Mouse (Mus musculus): ENCODE results near the gene Pjvk. TPM values are rescaled to one million over a fixed set of nuclear protein-coding genes. Genes with fewer than 3 reads are reported as not detected.

The Pjvk gene
- total and polyA plus RNA-seq, 2 experiments from 2014 or later = 0.11 TPM; not detected in 1

GRCm38 (mm10) chr2:76674725-76675427, 26.6 kb downstream of the Pjvk start, which contains the start of gene Plekha3:
Gene Plekha3, plus strand, starts transcription at chr2:76675281.
- no peaks in the 10 kb centered on the region for H3K9me3 ChIP-seq (replicated peaks; ENCODE audit: control insufficient read depth, low read length)
- H3K36me3 ChIP-seq (replicated peaks; ENCODE audit: control insufficient read depth, insufficient read depth, low read length) = 0 out of 2 replicates have a peak, but pooled peaks cover 6% of the 10 kb centered on the region
- peak within 1 kb of the TSS; percentile 85 for H3K27ac ChIP-seq (ENCODE audit: low read depth)
- H3K4me2 ChIP-seq (ENCODE audit: low read depth, low read length) = peak within 1 kb of the TSS; percentile 78
- H3K4me1 ChIP-seq (ENCODE audit: control insufficient read depth, insufficient read depth) = peaks cover 13% of the 10 kb centered on the region; the same call in 1 of the 2 replicates
- 4% methylated on average over 51 of the region's 52 CpGs for WGBS
- peak within 1 kb of the TSS; percentile 93 for H3K9ac ChIP-seq (replicated peaks; ENCODE audit: low read depth, low read length)
- peak; percentile 77 for DNase-seq (ENCODE audit: low spot score)
- peak within 1 kb of the TSS; percentile 77 for H3K4me3 ChIP-seq (ENCODE audit: low read depth, low read length)
- ATAC-seq (ENCODE audit: insufficient read depth, low read depth) = peak; percentile 69
- no peaks in the 10 kb centered on the region for H3K27me3 ChIP-seq (ENCODE audit: control insufficient read depth, insufficient read depth, low read length)
- TF ChIP-seq EP300 (IDR thresholded peaks at IDR 0.05; ENCODE audit: low read depth) (no peak), CTCF (IDR thresholded peaks at IDR 0.05; ENCODE audit: low read depth) (no peak)

- peak; percentile 18; the same call in 1 of the 2 replicates for ATAC-seq (ENCODE audit: insufficient read depth, low read depth)
- Histone ChIP-seq H3K4me2 (ENCODE audit: low read depth, low read length) (peak overlapping the region; percentile 78), H3K4me3 (ENCODE audit: low read depth, low read length) (peak overlapping the region; percentile 77), H3K27ac (ENCODE audit: low read depth) (peak overlapping the region; percentile 85), H3K4me1 (ENCODE audit: control insufficient read depth, insufficient read depth) (peaks cover 13% of the 10 kb centered on the region; the same call in 1 of the 2 replicates), H3K9me3 (replicated peaks; ENCODE audit: control insufficient read depth, low read length) (no peaks in the 10 kb centered on the region), H3K9ac (replicated peaks; ENCODE audit: low read depth, low read length) (peak overlapping the region; percentile 93), H3K27me3 (ENCODE audit: control insufficient read depth, insufficient read depth, low read length) (no peaks in the 10 kb centered on the region), H3K36me3 (replicated peaks; ENCODE audit: control insufficient read depth, insufficient read depth, low read length) (peaks cover 11% of the 10 kb centered on the region; the same call in 1 of the 2 replicates)
- no peak for DNase-seq (ENCODE audit: low spot score)
- 1% methylated on average over 21 of the region's 44 CpGs for WGBS
- no peak for TF ChIP-seq EP300 (IDR thresholded peaks at IDR 0.05; ENCODE audit: low read depth)
- TF ChIP-seq CTCF (IDR thresholded peaks at IDR 0.05; ENCODE audit: low read depth) = no peak
These were observed 27.2 kb downstream of the Pjvk start for GRCm38 (mm10) chr2:76675451-76675850.

GRCm38 (mm10) chr2:76675949-76676348, 27.7 kb downstream of the Pjvk start:
- TF ChIP-seq CTCF (IDR thresholded peaks at IDR 0.05; ENCODE audit: low read depth) (no peak), EP300 (IDR thresholded peaks at IDR 0.05; ENCODE audit: low read depth) (no peak)
- Histone ChIP-seq H3K9ac (replicated peaks; ENCODE audit: low read depth, low read length) (peak overlapping the region; percentile 93), H3K9me3 (replicated peaks; ENCODE audit: control insufficient read depth, low read length) (no peaks in the 10 kb centered on the region), H3K36me3 (replicated peaks; ENCODE audit: control insufficient read depth, insufficient read depth, low read length) (peaks cover 16% of the 10 kb centered on the region; the same call in 1 of the 2 replicates), H3K4me1 (ENCODE audit: control insufficient read depth, insufficient read depth) (peaks cover 13% of the 10 kb centered on the region; the same call in 1 of the 2 replicates), H3K4me2 (ENCODE audit: low read depth, low read length) (peak overlapping the region; percentile 78), H3K27ac (ENCODE audit: low read depth) (no peak overlapping the region), H3K4me3 (ENCODE audit: low read depth, low read length) (peak overlapping the region; percentile 77), H3K27me3 (ENCODE audit: control insufficient read depth, insufficient read depth, low read length) (no peaks in the 10 kb centered on the region)
- DNase-seq (ENCODE audit: low spot score) (no peak), ATAC-seq (ENCODE audit: insufficient read depth, low read depth) (no peak)
- 20% methylated on average over 4 of the region's 4 CpGs for WGBS

GRCm38 (mm10) chr2:76676401-76677226, 28.3 kb downstream of the Pjvk start:
- no peak for DNase-seq (ENCODE audit: low spot score)
- ATAC-seq (ENCODE audit: insufficient read depth, low read depth) = no peak
- Histone ChIP-seq H3K27me3 (ENCODE audit: control insufficient read depth, insufficient read depth, low read length) (no peaks in the 10 kb centered on the region), H3K9me3 (replicated peaks; ENCODE audit: control insufficient read depth, low read length) (no peaks in the 10 kb centered on the region), H3K36me3 (replicated peaks; ENCODE audit: control insufficient read depth, insufficient read depth, low read length) (peaks cover 19% of the 10 kb centered on the region; the same call in 1 of the 2 replicates), H3K4me3 (ENCODE audit: low read depth, low read length) (peak overlapping the region; percentile 77), H3K4me1 (ENCODE audit: control insufficient read depth, insufficient read depth) (peaks cover 13% of the 10 kb centered on the region; the same call in 1 of the 2 replicates), H3K4me2 (ENCODE audit: low read depth, low read length) (peak overlapping the region; percentile 78), H3K27ac (ENCODE audit: low read depth) (no peak overlapping the region), H3K9ac (replicated peaks; ENCODE audit: low read depth, low read length) (peak overlapping the region; percentile 93; the same call in 1 of the 2 replicates)
- TF ChIP-seq CTCF (IDR thresholded peaks at IDR 0.05; ENCODE audit: low read depth) (no peak), EP300 (IDR thresholded peaks at IDR 0.05; ENCODE audit: low read depth) (no peak)
- WGBS = 62% methylated on average over 13 of the region's 13 CpGs

GRCm38 (mm10) chr2:76682301-76682700, 34.0 kb downstream of the Pjvk start:
- Histone ChIP-seq H3K9ac (replicated peaks; ENCODE audit: low read depth, low read length) (no peak overlapping the region), H3K27me3 (ENCODE audit: control insufficient read depth, insufficient read depth, low read length) (no peaks in the 10 kb centered on the region), H3K27ac (ENCODE audit: low read depth) (no peak overlapping the region), H3K36me3 (replicated peaks; ENCODE audit: control insufficient read depth, insufficient read depth, low read length) (peaks cover 69% of the 10 kb centered on the region), H3K4me1 (ENCODE audit: control insufficient read depth, insufficient read depth) (no peaks in the 10 kb centered on the region), H3K4me2 (ENCODE audit: low read depth, low read length) (no peak overlapping the region), H3K4me3 (ENCODE audit: low read depth, low read length) (no peak overlapping the region), H3K9me3 (replicated peaks; ENCODE audit: control insufficient read depth, low read length) (no peaks in the 10 kb centered on the region)
- ATAC-seq (ENCODE audit: insufficient read depth, low read depth) = no peak
- TF ChIP-seq EP300 (IDR thresholded peaks at IDR 0.05; ENCODE audit: low read depth) = no peak
- 91% methylated on average over 8 of the region's 8 CpGs for whole genome bisulfite sequencing
- DNase-seq (ENCODE audit: low spot score) = no peak
